Mouse (Mus musculus) frontal cortex, postnatal 25 days (tissue): ENCODE data around the gene Iqca.

Experiments
- DNase-seq, 2 experiments: peaks; one replicate each; pipeline ENCODE4 v3.0.0; 2022; ENCODE audit warnings: low spot score in 2 of 2

Gene Iqca

GRCm38 (mm10) chr1:90060599-90060998, 92.6 kb downstream of the Iqca start:
- peak; percentile 41 to 59 for DNase-seq

GRCm38 (mm10) chr1:90060054-90060453, 93.1 kb downstream of the Iqca start:
- DNase-seq, result no peak

- DNase-seq, result no peak
Measured at GRCm38 (mm10) chr1:90054991-90055390, 98.2 kb downstream of the Iqca start.

- peak in 1 of 2 experiments; percentile 38 for DNase-seq
Measured at GRCm38 (mm10) chr1:90051347-90051746, 101.9 kb downstream of the Iqca start.

- DNase-seq, result no peak
Measured at GRCm38 (mm10) chr1:90050046-90050739, 103.0 kb downstream of the Iqca start.

GRCm38 (mm10) chr1:90028305-90028704, 124.9 kb downstream of the Iqca start:
- DNase-seq, result no peak

GRCm38 (mm10) chr1:90026945-90027344, 126.3 kb downstream of the Iqca start:
- no peak for DNase-seq

GRCm38 (mm10) chr1:90020336-90020735, 132.9 kb downstream of the Iqca start:
- DNase-seq, result no peak

- no peak for DNase-seq
Measured at GRCm38 (mm10) chr1:90018071-90018470, 135.1 kb downstream of the Iqca start.

- no peak for DNase-seq
Measured at GRCm38 (mm10) chr1:90014446-90014845, 138.8 kb downstream of the Iqca start, which contains the start of gene Asb18. Gene Asb18 (minus strand): TSS chr1:90014666.

GRCm38 (mm10) chr1:90013273-90013672, 139.9 kb downstream of the Iqca start:
- no peak for DNase-seq

- DNase-seq, result no peak
Measured at GRCm38 (mm10) chr1:90012850-90013249, 140.4 kb downstream of the Iqca start.

GRCm38 (mm10) chr1:90012168-90012567, 141.0 kb downstream of the Iqca start:
- no peak for DNase-seq

GRCm38 (mm10) chr1:90010077-90010476, 143.1 kb downstream of the Iqca start:
- no peak for DNase-seq

GRCm38 (mm10) chr1:90009188-90009587, 144.0 kb downstream of the Iqca start:
- no peak for DNase-seq

- DNase-seq, result peak in 1 of 2 experiments; percentile 7
Measured at GRCm38 (mm10) chr1:90006666-90007065, 146.5 kb downstream of the Iqca start.

- DNase-seq, result no peak
Measured at GRCm38 (mm10) chr1:90000981-90001380, 152.2 kb downstream of the Iqca start.

- no peak for DNase-seq
Measured at GRCm38 (mm10) chr1:89999858-90000257, 153.3 kb downstream of the Iqca start.

- no peak for DNase-seq
Measured at GRCm38 (mm10) chr1:89998696-89999095, 154.5 kb downstream of the Iqca start.

- DNase-seq, result no peak
Measured at GRCm38 (mm10) chr1:89998076-89998475, 155.1 kb downstream of the Iqca start.

GRCm38 (mm10) chr1:89992256-89992655, 160.9 kb downstream of the Iqca start:
- DNase-seq, result no peak
